Mouse (Mus musculus) lung, adult 18-20 months (tissue): Measurements from ENCODE around the gene Cops9.
A peak's percentile ranks its signal among the peaks of the same experiment; 100 is the strongest.

Experiments used
- DNase-seq, 2 experiments: peaks; one replicate each; pipeline ENCODE4 v3.0.0; 2022; ENCODE audit warnings: mixed read lengths in 2 of 2

Cops9 gene

GRCm38 (mm10) chr1:92641514-92642272 lies at the start of gene Cops9:
Cops9 (minus strand) TSS chr1:92641985.
- DNase-seq: peak; percentile 86 to 90

GRCm38 (mm10) chr1:92691166-92691844 lies 49.5 kb upstream of the Cops9 start:
- DNase-seq: no peak

DNA sequence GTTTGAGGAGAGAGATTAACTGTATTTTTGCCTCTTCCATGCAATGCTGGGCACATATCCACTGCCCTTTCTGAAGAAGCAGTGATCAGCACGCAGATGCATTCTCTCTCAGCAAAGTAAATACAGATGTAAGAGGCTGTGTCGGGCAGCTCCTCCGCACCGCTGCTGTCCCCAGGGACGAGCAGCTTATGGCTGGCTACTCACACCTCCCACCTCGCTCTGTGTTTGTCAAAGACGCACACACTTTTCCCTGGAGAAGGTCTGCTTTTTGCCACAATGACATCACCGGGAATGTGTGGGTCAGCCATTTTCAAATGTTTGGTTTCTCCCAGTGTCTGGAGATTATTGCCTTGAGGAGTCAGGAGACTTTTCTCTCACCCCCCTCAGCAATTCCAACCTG lies 45.2 kb upstream of the Cops9 start:
- DNase-seq: no peak

GRCm38 (mm10) chr1:92683151-92683550 lies 41.4 kb upstream of the Cops9 start:
- DNase-seq: no peak

- no peak for DNase-seq
Observed at GRCm38 (mm10) chr1:92680668-92681603, 39.2 kb upstream of the Cops9 start.

GRCm38 (mm10) chr1:92678757-92679156 lies 37.0 kb upstream of the Cops9 start:
- no peak for DNase-seq

DNA sequence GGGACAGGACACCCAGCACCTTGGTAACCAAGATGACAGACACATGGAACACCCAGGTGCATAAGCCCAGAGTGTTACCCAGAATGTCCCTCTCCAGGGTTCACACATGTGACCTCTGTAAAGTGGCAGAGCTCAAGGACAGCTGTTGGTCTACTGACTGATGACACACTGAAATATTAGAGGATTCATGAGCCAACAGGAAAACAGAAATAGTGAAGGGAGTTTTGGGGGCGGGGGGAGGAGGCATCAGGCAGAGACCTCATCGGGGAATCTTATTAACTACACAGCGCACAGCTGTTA lies 34.8 kb upstream of the Cops9 start:
- DNase-seq: no peak

GRCm38 (mm10) chr1:92675932-92676675 lies 34.3 kb upstream of the Cops9 start:
- DNase-seq: no peak

DNA sequence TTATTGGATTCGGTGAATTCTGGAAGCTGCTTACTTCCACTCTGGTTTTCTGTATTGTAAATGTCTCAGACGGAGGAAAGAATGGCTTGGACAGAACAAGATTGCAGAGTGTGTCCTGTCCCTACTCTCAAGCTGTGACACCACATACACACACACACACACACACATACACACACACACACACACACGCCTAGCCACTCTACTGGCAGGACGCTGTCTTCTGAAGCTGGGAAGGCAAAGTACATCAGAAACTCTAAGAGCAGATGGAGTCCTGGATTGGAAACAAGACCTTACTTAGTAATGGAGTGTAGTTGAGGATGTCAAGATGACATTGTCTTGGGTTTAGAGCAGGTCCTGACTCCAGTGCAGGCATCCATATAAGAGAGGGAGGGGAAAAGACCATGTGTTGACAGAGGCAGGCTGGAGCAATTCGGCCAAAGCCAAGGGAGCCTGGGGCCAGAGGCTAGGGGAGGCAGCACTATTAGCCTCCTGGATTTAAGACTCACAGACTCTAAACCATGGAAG lies 31.5 kb upstream of the Cops9 start:
- DNase-seq: no peak

DNA sequence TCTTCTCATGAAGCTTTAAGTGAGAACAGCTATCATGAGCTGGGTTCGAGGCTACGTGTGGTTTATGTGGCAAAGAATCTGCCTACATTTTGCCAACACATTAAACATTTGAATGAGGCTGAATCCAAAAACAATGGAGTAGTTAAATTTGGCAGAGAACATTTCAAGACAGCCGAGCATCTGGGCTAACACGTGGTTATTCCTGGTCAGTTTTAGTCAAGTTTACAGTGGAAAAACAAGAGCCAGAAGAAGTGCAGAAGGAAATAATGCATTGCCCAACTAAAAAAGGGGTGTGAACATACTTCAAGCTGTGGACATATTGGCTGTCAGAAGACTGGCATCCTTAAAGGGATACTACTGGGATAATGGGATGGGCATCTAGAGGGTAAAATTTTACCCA lies 29.5 kb upstream of the Cops9 start:
- DNase-seq: no peak

GRCm38 (mm10) chr1:92669430-92669829 lies 27.6 kb upstream of the Cops9 start:
- no peak for DNase-seq

DNA sequence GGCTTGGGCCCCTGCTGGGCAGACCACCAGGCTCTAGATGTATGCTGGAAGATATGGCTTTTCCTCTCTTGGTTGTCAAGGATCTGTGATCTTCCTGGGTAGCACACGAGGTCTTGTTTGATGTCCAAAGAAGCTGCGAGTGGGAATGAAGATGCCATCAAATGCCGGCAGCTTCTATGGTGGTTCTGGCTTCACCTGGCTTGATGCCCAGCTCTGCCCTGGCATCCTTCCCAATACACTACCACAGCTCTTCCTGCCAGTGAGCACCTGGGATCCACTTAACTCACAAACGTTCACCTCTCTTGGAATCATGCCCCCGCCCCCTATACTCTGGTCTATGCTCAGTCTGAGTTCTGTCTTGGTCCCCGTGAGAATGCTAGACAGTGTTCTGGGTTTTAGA lies 25.3 kb upstream of the Cops9 start:
- DNase-seq: no peak

DNA sequence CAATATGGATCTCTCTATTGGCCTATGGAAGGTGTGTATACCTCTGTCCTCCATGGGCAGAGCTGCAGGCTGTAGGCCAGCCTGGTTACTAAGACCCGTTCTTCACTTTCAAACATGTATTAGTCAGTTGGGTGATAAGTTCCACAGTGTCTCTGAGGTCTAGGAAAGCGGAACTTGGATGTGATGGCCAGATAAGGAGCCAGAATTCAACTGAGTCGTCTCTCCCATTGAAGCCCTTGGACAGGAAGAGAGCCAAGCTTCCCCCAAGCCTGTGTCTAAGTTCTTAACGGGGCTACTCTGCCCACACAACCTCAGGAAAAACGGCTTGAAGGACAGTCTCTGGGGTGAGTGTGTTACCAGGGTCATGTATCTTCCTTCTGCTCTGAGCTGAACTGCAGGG lies 17.6 kb upstream of the Cops9 start:
- no peak for DNase-seq

GRCm38 (mm10) chr1:92657025-92657820 lies 15.4 kb upstream of the Cops9 start:
- DNase-seq: no peak

GRCm38 (mm10) chr1:92654676-92655075 lies 12.9 kb upstream of the Cops9 start:
- DNase-seq: peak; percentile 10 to 36

GRCm38 (mm10) chr1:92653179-92653578 lies 11.4 kb upstream of the Cops9 start:
- DNase-seq: no peak

GRCm38 (mm10) chr1:92651467-92651866 lies 9.7 kb upstream of the Cops9 start:
- no peak for DNase-seq

GRCm38 (mm10) chr1:92648673-92649072 lies 6.9 kb upstream of the Cops9 start, which contains the start of gene Otos:
Otos (minus strand) TSS chr1:92648841.
- DNase-seq: peak; percentile 44 to 51

GRCm38 (mm10) chr1:92648197-92648596 lies 6.4 kb upstream of the Cops9 start:
- no peak for DNase-seq

GRCm38 (mm10) chr1:92647752-92648151 lies 6.0 kb upstream of the Cops9 start:
- peak; percentile 42 to 48 for DNase-seq

DNA sequence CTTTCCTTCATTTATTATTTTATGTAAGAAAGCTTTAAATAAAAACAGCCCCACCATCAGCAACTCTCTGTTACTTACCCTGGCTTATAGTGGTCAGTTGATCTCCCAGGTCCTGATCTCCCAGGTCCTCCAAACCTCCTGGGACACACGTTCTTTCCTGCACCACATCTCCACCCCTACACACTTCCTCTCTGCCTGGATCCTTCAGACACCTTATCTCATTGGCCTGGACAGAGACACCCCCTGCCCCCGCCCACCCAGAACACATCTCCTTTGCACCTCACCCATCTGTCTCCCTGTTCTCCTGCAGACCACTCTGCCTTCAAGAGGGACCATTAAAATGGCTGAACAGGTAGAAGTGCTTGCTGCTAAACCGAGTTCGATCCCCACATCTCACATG lies 5.2 kb upstream of the Cops9 start:
- DNase-seq: no peak

DNA sequence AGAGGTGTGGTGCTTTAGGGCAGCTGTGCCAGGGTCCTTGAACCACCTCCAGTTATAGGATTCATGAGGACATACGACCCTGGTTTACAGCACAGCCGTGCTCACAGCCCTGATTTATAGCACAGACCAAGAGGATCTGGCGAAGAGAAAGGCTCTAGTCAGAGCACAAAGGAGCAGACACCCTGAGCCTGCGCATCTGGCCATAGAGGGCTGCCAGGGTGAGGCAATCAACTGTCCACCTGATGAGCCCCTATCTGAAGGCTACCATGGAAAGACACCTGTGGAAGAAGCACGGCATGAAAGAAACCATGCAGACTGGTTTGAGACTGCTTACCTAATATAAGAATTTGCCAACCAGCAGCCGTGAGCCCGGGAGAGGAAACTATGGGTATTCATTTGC lies 4.8 kb upstream of the Cops9 start:
- DNase-seq: no peak
